Mouse (Mus musculus): ENCODE measurements around the gene Dock2. TPM values are rescaled to one million over a fixed set of nuclear protein-coding genes. Genes with fewer than 3 reads are reported as not detected.

Dock2 gene
- polyA plus RNA-seq, 1 experiment from 2014 or later: 1.2 TPM

DNA sequence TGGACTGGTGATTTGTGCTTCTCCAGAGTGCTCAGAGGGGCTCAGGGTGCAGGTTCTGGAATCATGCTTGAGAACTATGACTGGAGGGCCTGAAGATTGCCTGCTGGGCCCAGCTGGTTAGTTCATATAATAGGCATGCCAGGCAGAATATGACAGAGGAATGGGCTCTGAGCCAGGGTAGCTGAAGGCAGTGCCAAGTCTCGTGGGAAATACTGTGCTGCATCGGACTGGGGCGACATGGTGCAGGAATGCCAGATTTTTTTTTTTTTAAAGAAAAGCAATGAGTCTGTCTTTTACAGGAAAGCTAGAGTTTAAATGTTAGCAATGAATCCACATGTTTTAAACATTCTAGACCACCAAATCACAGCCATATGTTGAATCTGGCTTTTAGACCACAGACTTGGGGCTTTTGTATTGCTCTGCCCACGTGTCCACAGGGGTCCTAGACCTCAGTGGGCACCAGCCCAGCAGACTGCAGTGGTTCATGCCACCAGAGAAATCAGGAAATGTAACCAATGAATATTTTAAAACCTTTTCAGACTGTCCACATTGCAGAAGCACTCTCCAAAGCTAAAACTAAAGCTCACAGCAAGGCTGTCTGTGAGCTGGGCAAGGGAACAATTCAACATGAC is 435.3 kb downstream of the Dock2 start:
- H3K4me1 ChIP-seq: peaks cover 14% of the 10 kb centered on the region
- WGBS: 76% methylated on average over 4 of the region's 4 CpGs

DNA sequence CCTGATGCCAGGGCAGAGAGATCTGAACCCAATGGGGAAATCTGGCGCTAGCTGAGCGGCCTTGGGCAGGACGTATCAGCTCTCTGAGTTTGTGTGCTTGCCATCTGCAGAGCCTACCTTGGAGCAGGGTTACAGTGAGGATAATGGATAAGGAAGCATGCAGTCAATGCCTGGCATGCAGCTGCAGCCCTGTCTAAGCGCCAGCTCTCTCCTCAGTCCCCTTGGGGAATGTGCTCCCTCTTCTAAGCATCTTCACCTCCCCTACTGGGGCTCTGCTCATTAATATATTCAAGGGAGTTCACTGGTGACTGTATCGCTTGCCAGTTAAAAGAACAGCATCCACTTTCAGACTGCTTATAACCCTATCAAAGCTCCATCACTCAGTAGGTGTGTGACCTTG is 439.4 kb downstream of the Dock2 start:
- H3K27ac ChIP-seq: peak overlapping the region; percentile 72
- H3K4me3 ChIP-seq: no peak overlapping the region
- 56% methylated on average over 5 of the region's 5 CpGs for WGBS
- H3K9me3 ChIP-seq: no peaks in the 10 kb centered on the region
- no peaks in the 10 kb centered on the region for H3K36me3 ChIP-seq
- no peak for DNase-seq (ENCODE audit: low spot score)
- no peaks in the 10 kb centered on the region for H3K27me3 ChIP-seq (ENCODE audit: insufficient read depth, poor library complexity, severe bottlenecking)
- peaks cover 36% of the 10 kb centered on the region for H3K4me1 ChIP-seq

More for the DNA sequence above, 435.3 kb downstream of the Dock2 start:
- DNase-seq (ENCODE audit: low spot score): no peak
- Histone ChIP-seq H3K27ac (no peak overlapping the region), H3K27me3 (ENCODE audit: insufficient read depth, poor library complexity, severe bottlenecking) (no peaks in the 10 kb centered on the region), H3K36me3 (no peaks in the 10 kb centered on the region), H3K4me3 (no peak overlapping the region), H3K9me3 (no peaks in the 10 kb centered on the region)

DNA sequence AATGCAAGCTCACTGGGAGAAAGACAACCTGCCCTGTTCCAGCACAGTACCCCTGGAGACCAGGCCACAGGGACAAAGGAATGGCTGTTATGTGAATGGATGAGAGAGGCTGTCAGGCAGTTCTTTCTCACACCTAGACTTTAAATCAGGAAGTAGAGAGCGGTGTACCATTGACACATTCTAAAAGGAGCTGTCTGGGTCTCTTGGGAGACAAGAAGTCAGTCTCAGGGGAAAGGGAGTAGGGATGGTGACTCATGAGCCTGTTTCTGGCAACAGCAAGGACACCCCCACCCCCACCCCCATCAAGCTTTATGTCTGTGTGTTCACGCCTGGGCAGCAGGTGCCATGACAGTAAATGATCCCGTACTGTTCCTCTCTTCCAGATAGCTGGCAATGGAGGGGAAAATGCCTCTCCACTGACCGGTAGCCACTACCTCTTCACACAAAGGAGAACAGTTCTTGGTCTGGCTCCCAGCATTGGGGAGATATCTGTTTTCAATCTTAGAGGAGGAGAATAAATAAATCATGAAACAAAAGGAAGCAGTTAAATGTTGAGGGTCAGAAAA is 439.9 kb downstream of the Dock2 start:
- no peaks in the 10 kb centered on the region for H3K9me3 ChIP-seq
- H3K4me3 ChIP-seq: no peak overlapping the region
- peaks cover 38% of the 10 kb centered on the region for H3K4me1 ChIP-seq
- H3K27ac ChIP-seq: peak overlapping the region; percentile 72
- 40% methylated on average over 4 of the region's 4 CpGs for WGBS
- DNase-seq (ENCODE audit: low spot score): no peak
- no peaks in the 10 kb centered on the region for H3K27me3 ChIP-seq (ENCODE audit: insufficient read depth, poor library complexity, severe bottlenecking)
- H3K36me3 ChIP-seq: no peaks in the 10 kb centered on the region

DNA sequence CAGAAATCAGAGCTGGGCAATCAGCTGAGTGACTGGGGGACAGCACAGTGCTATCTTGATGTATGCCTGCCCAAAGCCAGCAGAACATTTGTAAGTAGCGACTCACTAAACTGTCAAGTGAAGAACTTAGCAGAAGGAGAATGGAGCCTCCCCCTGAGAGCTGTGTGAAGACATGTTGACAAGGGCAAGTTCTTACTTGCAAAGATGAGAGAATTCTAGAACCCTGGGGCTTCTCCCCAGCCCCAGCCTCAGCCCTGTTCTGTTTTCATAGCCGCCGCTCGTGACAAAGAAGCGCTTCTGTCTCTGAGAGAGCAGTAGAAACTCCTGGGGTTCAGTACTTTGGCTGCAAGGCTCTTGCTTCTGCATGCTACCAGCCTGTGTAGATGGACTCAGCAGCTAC is 444.0 kb downstream of the Dock2 start:
- Histone ChIP-seq H3K4me1 (peaks cover 39% of the 10 kb centered on the region), H3K27me3 (ENCODE audit: insufficient read depth, poor library complexity, severe bottlenecking) (no peaks in the 10 kb centered on the region), H3K4me3 (no peak overlapping the region), H3K27ac (peak overlapping the region; percentile 74), H3K36me3 (no peaks in the 10 kb centered on the region), H3K9me3 (no peaks in the 10 kb centered on the region)
- WGBS: 57% methylated on average over 5 of the region's 5 CpGs
- no peak for DNase-seq (ENCODE audit: low spot score)

DNA sequence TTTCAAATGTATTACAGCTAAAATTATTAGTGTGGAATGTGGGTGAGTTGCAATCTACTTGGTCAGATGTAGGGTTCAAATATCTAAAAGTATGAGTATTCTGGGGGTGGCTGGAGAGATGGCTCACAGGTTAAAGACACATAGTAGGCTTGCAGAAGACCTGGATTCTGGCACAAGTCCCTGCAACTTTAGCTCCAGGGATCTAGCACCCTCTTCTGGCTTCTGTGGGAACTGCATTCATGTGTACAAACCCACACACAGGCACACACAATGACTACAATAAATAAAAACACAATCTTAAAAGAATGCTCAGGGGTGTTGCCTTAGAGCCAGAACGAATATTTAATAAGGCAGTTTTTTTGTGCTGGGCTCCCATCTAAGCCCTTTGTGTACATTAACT is 445.8 kb downstream of the Dock2 start:
- peaks cover 28% of the 10 kb centered on the region for H3K4me1 ChIP-seq
- DNase-seq (ENCODE audit: low spot score): no peak
- no peak overlapping the region for H3K4me3 ChIP-seq
- H3K27me3 ChIP-seq (ENCODE audit: insufficient read depth, poor library complexity, severe bottlenecking): no peaks in the 10 kb centered on the region
- WGBS: 67% methylated on average over 1 of the region's 1 CpGs
- no peak overlapping the region for H3K27ac ChIP-seq
- no peaks in the 10 kb centered on the region for H3K9me3 ChIP-seq
- H3K36me3 ChIP-seq: no peaks in the 10 kb centered on the region

DNA sequence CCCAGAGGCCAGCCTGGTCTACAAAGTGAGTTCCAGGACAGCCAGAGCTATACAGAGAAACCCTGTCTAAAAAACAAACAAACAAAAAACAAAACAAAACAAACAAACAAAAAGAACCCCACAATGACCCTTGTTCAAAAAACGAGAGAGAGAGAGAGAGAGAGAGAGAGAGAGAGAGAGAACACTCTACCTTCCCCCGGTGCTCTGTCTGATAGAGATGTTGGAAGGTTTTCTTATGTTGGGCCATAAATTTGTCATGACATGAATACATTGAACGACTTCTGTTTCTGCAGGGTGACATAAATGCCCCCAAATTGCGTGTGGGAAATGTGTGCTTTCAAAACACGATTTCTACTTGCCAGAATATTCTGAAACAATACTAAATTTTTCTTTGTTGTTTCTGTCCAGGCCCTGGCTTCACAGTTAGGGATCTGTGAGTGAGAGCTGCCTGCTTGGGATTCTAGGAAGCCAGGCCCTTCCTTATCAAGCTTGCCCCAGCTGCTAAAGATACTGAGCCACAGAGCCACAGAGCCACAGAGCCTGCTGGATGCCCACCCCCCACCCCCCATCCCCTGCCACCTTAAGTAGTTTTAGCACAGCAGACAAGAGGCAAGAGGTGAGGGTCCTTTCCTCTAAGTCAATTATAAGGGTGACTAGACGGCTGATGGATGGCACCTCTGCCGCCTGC is 451.2 kb downstream of the Dock2 start:
- H3K27ac ChIP-seq: peak overlapping the region; percentile 8; the same call in 1 of the 2 replicates
- H3K36me3 ChIP-seq: no peaks in the 10 kb centered on the region
- no peak for DNase-seq (ENCODE audit: low spot score)
- H3K27me3 ChIP-seq (ENCODE audit: insufficient read depth, poor library complexity, severe bottlenecking): no peaks in the 10 kb centered on the region
- no peaks in the 10 kb centered on the region for H3K9me3 ChIP-seq
- WGBS: 43% methylated on average over 7 of the region's 7 CpGs
- peaks cover 10% of the 10 kb centered on the region; the same call in 1 of the 2 replicates for H3K4me1 ChIP-seq
- no peak overlapping the region for H3K4me3 ChIP-seq

DNA sequence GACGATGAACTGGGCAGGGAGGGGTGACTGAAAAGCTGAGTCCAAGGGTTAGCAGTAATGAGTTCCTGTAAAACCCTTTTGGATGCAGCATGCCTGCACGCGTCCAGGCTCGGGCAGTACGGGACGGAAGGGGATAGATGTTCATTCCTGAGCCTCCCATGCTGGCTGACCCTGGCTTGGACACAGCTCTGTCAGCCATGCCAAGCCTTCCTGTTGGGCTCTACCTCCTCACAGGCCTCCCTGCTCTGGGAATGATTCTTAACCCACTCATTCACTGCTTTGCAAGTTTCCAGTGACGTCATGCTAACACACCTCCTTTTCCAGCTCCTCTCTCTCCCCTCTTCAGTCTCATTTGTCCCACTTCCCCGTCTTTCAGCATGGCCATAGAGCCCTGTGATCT is 460.0 kb downstream of the Dock2 start:
- Histone ChIP-seq H3K36me3 (no peaks in the 10 kb centered on the region), H3K9me3 (no peaks in the 10 kb centered on the region), H3K27ac (no peak overlapping the region), H3K4me1 (peaks cover 4% of the 10 kb centered on the region; the same call in 1 of the 2 replicates), H3K27me3 (ENCODE audit: insufficient read depth, poor library complexity, severe bottlenecking) (no peaks in the 10 kb centered on the region; the same call in 1 of the 2 replicates), H3K4me3 (no peak overlapping the region)
- 76% methylated on average over 8 of the region's 8 CpGs for WGBS
- no peak for DNase-seq (ENCODE audit: low spot score)

DNA sequence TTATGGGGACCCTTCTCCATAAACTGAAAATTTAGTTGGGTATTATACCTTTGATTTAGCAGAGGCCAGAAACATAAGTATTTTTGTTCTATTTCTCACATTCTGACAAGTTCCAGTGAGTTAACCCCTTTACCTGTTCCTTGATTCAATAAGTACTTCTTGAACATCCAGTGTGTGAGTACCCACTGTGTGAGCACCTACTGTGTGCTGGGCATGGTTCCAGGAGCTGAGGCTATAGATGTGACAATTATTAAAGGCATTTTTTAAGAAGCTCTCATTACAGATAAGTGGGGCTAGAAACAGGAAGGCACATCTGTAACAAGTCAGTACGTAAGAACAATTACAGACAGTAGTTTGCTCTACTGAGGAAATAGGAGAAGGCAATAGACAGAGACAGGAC is 464.4 kb downstream of the Dock2 start:
- Histone ChIP-seq H3K27me3 (ENCODE audit: insufficient read depth, poor library complexity, severe bottlenecking) (no peaks in the 10 kb centered on the region; the same call in none of the 2 replicates), H3K4me1 (peaks cover 5% of the 10 kb centered on the region; the same call in 1 of the 2 replicates), H3K9me3 (no peaks in the 10 kb centered on the region), H3K27ac (no peak overlapping the region), H3K4me3 (no peak overlapping the region), H3K36me3 (no peaks in the 10 kb centered on the region)
- WGBS: 85% methylated on average over 1 of the region's 1 CpGs
- no peak for DNase-seq (ENCODE audit: low spot score)

DNA sequence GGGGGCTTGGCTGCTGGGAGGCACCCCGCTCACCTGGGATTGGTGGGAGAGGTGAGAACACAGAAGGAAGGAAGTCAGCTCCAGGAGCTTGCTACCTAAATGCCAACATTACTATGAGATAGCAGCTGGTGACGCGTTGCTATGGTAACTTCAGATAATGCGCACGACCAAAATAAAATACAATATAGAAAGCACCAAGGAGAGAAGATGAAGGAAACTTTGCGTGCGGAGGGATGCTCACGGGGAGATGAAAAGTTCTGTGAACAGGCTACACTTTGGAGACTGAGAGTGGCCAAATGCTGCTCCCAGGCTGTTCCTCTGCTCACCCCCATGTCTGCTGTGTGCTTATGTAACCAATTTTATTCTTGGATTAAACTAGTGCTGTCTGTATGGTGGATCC is 466.7 kb downstream of the Dock2 start:
- no peak for DNase-seq (ENCODE audit: low spot score)
- Histone ChIP-seq H3K36me3 (no peaks in the 10 kb centered on the region), H3K9me3 (no peaks in the 10 kb centered on the region), H3K4me3 (no peak overlapping the region), H3K4me1 (peaks cover 9% of the 10 kb centered on the region; the same call in 1 of the 2 replicates), H3K27me3 (ENCODE audit: insufficient read depth, poor library complexity, severe bottlenecking) (no peaks in the 10 kb centered on the region; the same call in none of the 2 replicates), H3K27ac (no peak overlapping the region)
- 76% methylated on average over 8 of the region's 8 CpGs for WGBS

DNA sequence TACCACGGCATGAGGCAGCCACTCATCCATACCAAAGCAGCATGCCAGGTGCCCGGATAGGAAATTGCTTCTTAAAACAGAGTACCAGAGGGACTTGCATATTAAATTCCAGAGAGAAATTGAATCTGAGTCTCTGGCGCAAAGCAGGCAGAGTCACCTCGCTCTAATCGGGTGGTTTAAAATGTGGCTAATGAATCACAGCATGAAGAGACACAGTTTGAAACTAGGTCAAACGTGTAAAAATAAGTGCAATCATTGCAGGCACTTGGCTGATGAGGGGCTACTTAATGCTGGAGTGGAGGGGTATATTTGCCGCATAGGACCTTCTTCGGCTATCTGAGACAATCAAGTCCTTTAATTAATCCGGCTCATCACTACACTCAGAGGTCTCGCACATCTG is 467.5 kb downstream of the Dock2 start:
- Histone ChIP-seq H3K27me3 (ENCODE audit: insufficient read depth, poor library complexity, severe bottlenecking) (no peaks in the 10 kb centered on the region; the same call in 1 of the 2 replicates), H3K4me3 (no peak overlapping the region), H3K36me3 (no peaks in the 10 kb centered on the region), H3K4me1 (peaks cover 9% of the 10 kb centered on the region; the same call in 1 of the 2 replicates), H3K9me3 (no peaks in the 10 kb centered on the region), H3K27ac (no peak overlapping the region)
- DNase-seq (ENCODE audit: low spot score): no peak
- WGBS: 85% methylated on average over 10 of the region's 10 CpGs

DNA sequence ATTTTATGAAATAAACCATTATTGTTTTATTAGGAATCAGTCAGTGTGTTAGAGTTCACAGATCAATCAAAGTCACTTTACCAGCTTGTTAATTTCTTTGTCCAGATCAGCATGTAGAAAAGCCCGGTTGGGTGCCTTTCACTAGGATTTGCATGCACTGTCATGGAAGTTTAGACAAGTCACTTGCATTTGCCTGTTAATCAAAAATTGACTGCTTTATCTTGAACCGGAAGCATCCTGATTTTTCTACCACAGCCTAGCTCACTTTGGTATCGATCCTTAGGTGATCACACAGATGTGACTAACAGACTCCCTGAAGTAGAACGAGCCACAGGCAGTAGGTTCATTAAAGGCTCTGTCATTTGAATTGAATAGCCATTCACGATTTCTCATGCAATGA is 468.3 kb downstream of the Dock2 start:
- Histone ChIP-seq H3K36me3 (no peaks in the 10 kb centered on the region), H3K27ac (no peak overlapping the region), H3K9me3 (no peaks in the 10 kb centered on the region), H3K27me3 (ENCODE audit: insufficient read depth, poor library complexity, severe bottlenecking) (no peaks in the 10 kb centered on the region; the same call in 1 of the 2 replicates), H3K4me3 (peak overlapping the region; percentile 52; the same call in 1 of the 2 replicates), H3K4me1 (peaks cover 9% of the 10 kb centered on the region; the same call in 1 of the 2 replicates)
- DNase-seq (ENCODE audit: low spot score): no peak
- 51% methylated on average over 5 of the region's 5 CpGs for WGBS

DNA sequence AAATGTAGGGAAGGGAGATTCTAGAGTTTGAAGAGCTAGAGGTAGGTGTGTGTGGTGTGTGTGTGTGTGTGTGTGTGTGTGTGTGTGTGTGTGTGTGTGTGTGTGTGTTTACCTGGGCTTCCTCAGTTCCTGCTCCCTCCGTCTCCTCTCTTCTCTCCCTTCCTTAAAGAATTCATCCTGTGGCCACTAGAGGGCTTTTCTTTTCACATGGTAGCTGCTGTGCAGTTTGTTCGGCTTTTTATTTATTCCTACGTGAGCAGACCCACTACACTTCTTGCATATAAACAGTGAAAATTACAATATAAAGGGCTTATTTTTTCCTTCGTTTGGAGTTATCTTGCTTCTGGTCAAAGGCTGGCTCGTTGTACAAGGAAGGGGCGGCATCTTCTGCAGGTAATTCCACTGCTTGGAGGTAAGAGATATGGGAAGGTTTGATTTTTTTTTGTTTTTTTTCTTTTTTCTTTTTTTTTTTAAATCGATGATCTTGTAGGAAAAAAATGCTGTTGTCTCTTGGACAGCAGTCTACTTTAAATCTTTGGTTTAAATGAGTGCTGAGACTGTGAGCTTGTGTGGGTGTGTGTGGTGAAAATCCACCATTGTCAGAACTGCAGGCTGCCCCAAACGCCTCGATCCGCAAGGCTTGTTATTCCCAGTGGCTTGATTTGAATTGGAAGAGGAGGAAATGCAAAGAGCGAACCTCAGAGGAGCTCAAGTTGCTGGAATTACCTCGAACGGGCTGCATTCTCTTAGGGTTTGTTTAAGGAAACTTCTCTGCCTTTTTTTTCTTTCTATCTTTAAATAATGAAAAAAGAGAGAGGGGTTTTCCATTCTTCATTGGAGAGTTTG is 468.9 kb downstream of the Dock2 start, which contains the start of gene Fam196b:
Gene Fam196b (plus strand): TSS at position 289 of the 846 bp plus-strand sequence.
- WGBS: 7% methylated on average over 13 of the region's 13 CpGs
- no peak for DNase-seq (ENCODE audit: low spot score)
- peak within 1 kb of the TSS; percentile 52 for H3K4me3 ChIP-seq

More for the DNA sequence above, 468.9 kb downstream of the Dock2 start, which contains the start of gene Fam196b:
- H3K27ac ChIP-seq: no peak within 1 kb of the TSS
- H3K36me3 ChIP-seq: no peaks in the 10 kb centered on the region
- no peaks in the 10 kb centered on the region; the same call in 1 of the 2 replicates for H3K27me3 ChIP-seq (ENCODE audit: insufficient read depth, poor library complexity, severe bottlenecking)
- H3K9me3 ChIP-seq: no peaks in the 10 kb centered on the region
- peaks cover 9% of the 10 kb centered on the region; the same call in 1 of the 2 replicates for H3K4me1 ChIP-seq
